Mouse (Mus musculus) pancreas, adult 10 weeks (tissue): ENCODE data around the gene Gm21586. TPM values are rescaled to one million over a fixed set of nuclear protein-coding genes. Genes with fewer than 3 reads are reported as not detected.

Source experiments
- polyA plus RNA-seq: library from polyadenylated mRNA; stranded (reverse); fragments of 350-450 nt; fragmentation: Illumina TruSeq; extraction: RNeasy Lipid Tissue Mini Kit (QIAGEN cat#74804); gene quantifications from one replicate; pipeline ENCODE4 v1.2.3, GENCODE M21; 2015; ENCODE audit warnings: low read depth, low replicate concordance; ENCODE audit not compliant: insufficient read depth

Gm21586 gene
- polyA plus RNA-seq, result not detected

GRCm38 (mm10) chr4:42439078-42439477 lies at the start of gene Gm21586:
TSS of gene Gm21586 (plus strand) at chr4:42439378.

GRCm38 (mm10) chr4:42466452-42466851 lies 27.3 kb downstream of the Gm21586 start, which contains the start of gene Gm2163:
TSS of gene Gm2163 (plus strand) at chr4:42466752.

Other genes with a start within 250 kb of the Gm21586 start
- gene Gm10600, start 198.7 kb upstream of the Gm21586 start, polyA plus RNA-seq, result 0.46 TPM
- gene Ccl21b, start 183.6 kb upstream of the Gm21586 start, polyA plus RNA-seq, result not detected
- not detected for gene Gm21953, start 145.1 kb upstream of the Gm21586 start, polyA plus RNA-seq
- not detected for gene Fam205a3, start 121.0 kb upstream of the Gm21586 start, polyA plus RNA-seq
- gene Gm2163, start 27.4 kb downstream of the Gm21586 start, polyA plus RNA-seq, result not detected
- gene Fam205a2, start 88.8 kb downstream of the Gm21586 start, polyA plus RNA-seq, result not detected
- gene Gm10591, start 172.8 kb downstream of the Gm21586 start, polyA plus RNA-seq, result not detected
- gene Gm2564, start 190.3 kb downstream of the Gm21586 start, polyA plus RNA-seq, result 2.6 TPM
- not detected for gene Ccl27b, start 215.9 kb downstream of the Gm21586 start, polyA plus RNA-seq
- gene Il11ra2, start 222.5 kb downstream of the Gm21586 start, polyA plus RNA-seq, result not detected